Mouse (Mus musculus): Measurements from ENCODE around the gene Mbtps1.

- no peak for TF ChIP-seq ZNF384 (IDR thresholded peaks at IDR 0.05; ENCODE audit: low read depth, low read length)
- TF ChIP-seq CHD2 (IDR thresholded peaks at IDR 0.05; ENCODE audit: low read depth, low read length) = no peak
- no peak for TF ChIP-seq HCFC1 (IDR thresholded peaks at IDR 0.05; ENCODE audit: borderline replicate concordance, insufficient read depth, low read length)
- TF ChIP-seq MAFK (IDR thresholded peaks at IDR 0.05; ENCODE audit: insufficient read depth, low read depth, low read length) = no peak
Observed at GRCm38 (mm10) chr8:119559402-119559720, 826 bp upstream of the Mbtps1 start.

All from ES-E14 (cell line).